Mouse (Mus musculus) CH12.LX (cell line): ENCODE results near the gene Dusp3. TPM values are rescaled to one million over a fixed set of nuclear protein-coding genes. Genes with fewer than 3 reads are reported as not detected.

Experiments used
- DNase-seq: peaks from one replicate; pipeline ENCODE4 v3.0.0-alpha.2; 2013; ENCODE audit errors: extremely low read depth
- H3K27ac ChIP-seq: 2 replicates; pipeline ENCODE4 v1.5.1; 2012; ENCODE audit warnings: low read depth, mild to moderate bottlenecking, control low read depth, moderate library complexity; ENCODE audit not compliant: insufficient read depth
- H3K27me3 ChIP-seq: replicated peaks from 2 replicates; pipeline ENCODE3; 2012; ENCODE audit warnings: inconsistent platforms
- H3K36me3 ChIP-seq, 2 experiments: replicated peaks in 1 of 2; 2 replicates each; pipeline versions ENCODE3 to v1.6.1; 2012; ENCODE audit warnings: inconsistent platforms in 1 of 2, low read length in 1 of 2, mild to moderate bottlenecking in 1 of 2, mixed read lengths in 1 of 2, moderate library complexity in 1 of 2; ENCODE audit not compliant: control insufficient read depth in 1 of 2, insufficient read depth in 1 of 2
- H3K4me1 ChIP-seq, 2 experiments: 2 replicates each; pipeline ENCODE4 v1.6.1; 2012; ENCODE audit warnings: inconsistent platforms in 1 of 2, moderate library complexity in 1 of 2; ENCODE audit not compliant: insufficient read depth in 2 of 2, control insufficient read depth in 1 of 2
- H3K4me2 ChIP-seq: 2 replicates; pipeline ENCODE4 v1.6.1; 2012; ENCODE audit warnings: low read depth, mild to moderate bottlenecking, control low read depth; ENCODE audit not compliant: poor library complexity, insufficient read depth, severe bottlenecking
- H3K4me3 ChIP-seq, 3 experiments: fragments of 150-350 bp in 1 of 3; sonication (generic) in 1 of 3; replicated peaks in 1 of 3; 2 replicates each; pipeline versions ENCODE3 to v1.5.1; 2011 to 2012; ENCODE audit warnings: low read depth in 2 of 3, low read length in 2 of 3, mild to moderate bottlenecking in 2 of 3, moderate library complexity in 2 of 3, control low read depth in 1 of 3, improper control_type of control experiment in 1 of 3, inconsistent platforms in 1 of 3, mixed read lengths in 1 of 3; ENCODE audit not compliant: poor library complexity in 1 of 3
- H3K79me2 ChIP-seq: replicated peaks from 2 replicates; pipeline ENCODE4 v1.6.1; 2012; ENCODE audit warnings: mild to moderate bottlenecking, moderate library complexity; ENCODE audit not compliant: control insufficient read depth, poor library complexity, insufficient read depth, severe bottlenecking; ENCODE audit errors: extremely low read depth
- H3K9ac ChIP-seq: 2 replicates; pipeline ENCODE4 v1.6.1; 2012; ENCODE audit warnings: low read depth, mild to moderate bottlenecking, control low read depth, moderate library complexity; ENCODE audit not compliant: insufficient read depth
- H3K9me3 ChIP-seq: replicated peaks from 2 replicates; pipeline ENCODE3; 2012; ENCODE audit warnings: low read length, inconsistent platforms, mixed read lengths
- CTCF ChIP-seq, 2 experiments: IDR thresholded peaks in 1 of 2; conservative IDR thresholded peaks in 1 of 2; 2 replicates each; pipeline ENCODE4 v1.5.1; 2011 to 2012; ENCODE audit warnings: low read depth in 2 of 2, low read length in 2 of 2, improper control_type of control experiment in 1 of 2, inconsistent platforms in 1 of 2, mild to moderate bottlenecking in 1 of 2, moderate library complexity in 1 of 2
- EP300 ChIP-seq: IDR thresholded peaks from 2 replicates; pipeline ENCODE4 v1.6.1; 2011; ENCODE audit warnings: low read length, improper control_type of control experiment
- ETS1 ChIP-seq: conservative IDR thresholded peaks from 2 replicates; pipeline ENCODE4 v1.6.1; 2012; ENCODE audit warnings: low read depth, mild to moderate bottlenecking, inconsistent platforms, low read length, improper control_type of control experiment, moderate library complexity
- GABPA ChIP-seq: IDR thresholded peaks from 2 replicates; pipeline ENCODE4 v1.6.1; 2012; ENCODE audit warnings: low read depth, low read length, improper control_type of control experiment, inconsistent platforms; ENCODE audit not compliant: insufficient replicate concordance
- HCFC1 ChIP-seq: IDR thresholded peaks from 2 replicates; pipeline ENCODE4 v1.6.1; 2012; ENCODE audit warnings: low read depth, mild to moderate bottlenecking, inconsistent platforms, low read length, improper control_type of control experiment
- JUN ChIP-seq: IDR thresholded peaks from 2 replicates; pipeline ENCODE4 v1.6.1; 2011; ENCODE audit warnings: low read depth, mild to moderate bottlenecking, low read length, improper control_type of control experiment, moderate library complexity; ENCODE audit not compliant: insufficient read depth
- KAT2A ChIP-seq: IDR thresholded peaks from 2 replicates; pipeline ENCODE4 v1.6.1; 2012; ENCODE audit warnings: low read length, improper control_type of control experiment, inconsistent platforms; ENCODE audit not compliant: insufficient replicate concordance
- MAFK ChIP-seq: IDR thresholded peaks from 2 replicates; pipeline ENCODE4 v1.6.1; 2011; ENCODE audit warnings: low read length, improper control_type of control experiment; ENCODE audit not compliant: insufficient replicate concordance
- MAX ChIP-seq: IDR thresholded peaks from 2 replicates; pipeline ENCODE4 v1.6.1; 2011; ENCODE audit warnings: low read length, improper control_type of control experiment
- MEF2A ChIP-seq: IDR thresholded peaks from 2 replicates; pipeline ENCODE4 v1.6.1; 2014; ENCODE audit warnings: low read depth, mild to moderate bottlenecking, inconsistent platforms, low read length, improper control_type of control experiment, borderline replicate concordance
- MXI1 ChIP-seq: IDR thresholded peaks from 2 replicates; pipeline ENCODE4 v1.6.1; 2011; ENCODE audit warnings: mild to moderate bottlenecking, low read depth, low read length, improper control_type of control experiment
- MYC ChIP-seq: IDR thresholded peaks from 2 replicates; pipeline ENCODE4 v1.6.1; 2011; ENCODE audit warnings: low read depth, mild to moderate bottlenecking, improper control_type of control experiment, low read length
- NELFE ChIP-seq: IDR thresholded peaks from 2 replicates; pipeline ENCODE4 v1.6.1; 2011; ENCODE audit warnings: low read depth, low read length, improper control_type of control experiment
- NRF1 ChIP-seq: IDR thresholded peaks from 2 replicates; pipeline ENCODE4 v1.6.1; 2014; ENCODE audit warnings: low read depth, mild to moderate bottlenecking, inconsistent platforms, low read length, improper control_type of control experiment, moderate library complexity
- POLR2A ChIP-seq: IDR thresholded peaks from 2 replicates; pipeline ENCODE4 v1.6.1; 2011; ENCODE audit warnings: low read depth, mild to moderate bottlenecking, improper control_type of control experiment, low read length
- POLR2AphosphoS2 ChIP-seq: IDR thresholded peaks from 2 replicates; pipeline ENCODE4 v1.6.1; 2011; ENCODE audit warnings: low read depth, low read length, improper control_type of control experiment
- RAD21 ChIP-seq: IDR thresholded peaks from 2 replicates; pipeline ENCODE4 v1.6.1; 2011; ENCODE audit warnings: low read depth, mild to moderate bottlenecking, low read length, improper control_type of control experiment, moderate library complexity
- SIN3A ChIP-seq: IDR thresholded peaks from 2 replicates; pipeline ENCODE4 v1.6.1; 2012; ENCODE audit warnings: low read length, improper control_type of control experiment, inconsistent platforms
- SMC3 ChIP-seq: IDR thresholded peaks from 2 replicates; pipeline ENCODE4 v1.6.1; 2011; ENCODE audit warnings: low read depth, low read length, improper control_type of control experiment
- TBP ChIP-seq: conservative IDR thresholded peaks from 2 replicates; pipeline ENCODE4 v1.6.1; 2011; ENCODE audit warnings: low read depth, low read length, improper control_type of control experiment
- TCF12 ChIP-seq: IDR thresholded peaks from 2 replicates; pipeline ENCODE4 v1.6.1; 2014; ENCODE audit warnings: low read depth, mild to moderate bottlenecking, inconsistent platforms, low read length, improper control_type of control experiment
- UBTF ChIP-seq: IDR thresholded peaks from 2 replicates; pipeline ENCODE4 v1.6.1; 2012; ENCODE audit warnings: low read depth, mild to moderate bottlenecking, inconsistent platforms, low read length, improper control_type of control experiment, moderate library complexity
- USF2 ChIP-seq: conservative IDR thresholded peaks from 2 replicates; pipeline ENCODE4 v1.6.1; 2011; ENCODE audit warnings: low read depth, low read length, improper control_type of control experiment
- ZC3H11A ChIP-seq: IDR thresholded peaks from 2 replicates; pipeline ENCODE4 v1.6.1; 2012; ENCODE audit warnings: low read depth, mild to moderate bottlenecking, inconsistent platforms, low read length, improper control_type of control experiment
- ZKSCAN1 ChIP-seq: IDR thresholded peaks from 2 replicates; pipeline ENCODE4 v1.6.1; 2012; ENCODE audit warnings: low read depth, inconsistent platforms, low read length, improper control_type of control experiment, borderline replicate concordance
- dilution Hi-C: fragments of 300-500 bp; cut with MboI; formaldehyde crosslinking; loops from 2 replicates; pipeline ENCODE4 v1.14.3; 2020; ENCODE audit warnings: low sequenced_read_pairs; ENCODE audit not compliant: extremely low pct_unique_long_range_greater_than_20kb, extremely low pct_ligation_motif_present
- in situ Hi-C: fragments of 300-500 bp; cut with MboI; formaldehyde crosslinking; loops from 3 replicates; pipeline ENCODE4 v1.14.3; 2019; ENCODE audit warnings: low sequenced_read_pairs, low pct_ligation_motif_present, low pct_unique_long_range_greater_than_20kb, mixed read lengths
- polyA plus RNA-seq: library from polyadenylated mRNA; unstranded; fragments of >175 nt; gene quantifications from 2 replicates; pipeline ENCODE4 v1.2.1, GENCODE M21; 2012; ENCODE audit warnings: low read depth; ENCODE audit not compliant: insufficient read length
- total RNA-seq, 2 experiments: library from RNA; depleted of rRNA; stranded (reverse); fragments of 300-350 nt in 1 of 2; fragments of >200 nt in 1 of 2; gene quantifications; 2 replicates each; pipeline ENCODE4 v1.2.3; 2012 to 2014

Gene Dusp3
- total and polyA plus RNA-seq, 3 experiments = 5.6 to 23.6 (median 20.8) TPM

DNA sequence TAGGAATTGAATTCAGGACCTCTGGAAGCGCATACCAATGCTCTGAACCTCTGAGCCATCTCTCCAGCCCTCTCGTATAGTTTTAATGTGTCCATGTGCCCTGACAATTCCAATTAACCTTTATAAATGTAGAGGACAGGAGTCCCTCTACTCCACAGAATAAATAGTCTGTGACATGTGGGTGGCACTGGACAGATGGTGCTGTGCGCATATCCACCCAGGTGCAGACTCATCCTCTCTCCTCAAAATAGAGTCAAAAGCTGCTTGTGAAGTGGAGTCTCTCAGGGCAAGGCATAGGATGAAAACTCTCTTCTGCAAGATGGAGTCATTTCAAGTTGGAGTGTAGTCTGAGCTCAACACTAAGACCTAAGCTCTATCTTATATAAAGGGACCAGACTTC, 3.4 kb upstream of the Dusp3 start:
- Histone ChIP-seq H3K9me3 (no peaks in the 10 kb centered on the region), H3K4me2 (no peak overlapping the region), H3K27me3 (peaks cover 83% of the 10 kb centered on the region), H3K79me2 (no peaks in the 10 kb centered on the region), H3K36me3 (no peaks in the 10 kb centered on the region), H3K4me3 (no peak overlapping the region), H3K27ac (no peak overlapping the region), H3K4me1 (peaks cover 0 to 3% of the 10 kb centered on the region in 2 experiments; a peak in 2 of 4 replicates), H3K9ac (no peak overlapping the region)
- DNase-seq = no peak
- in situ Hi-C loops (no loop called here), dilution Hi-C loops (no loop called here)
- TF ChIP-seq GABPA (no peak), ETS1 (no peak), ZKSCAN1 (no peak), MAX (no peak), POLR2AphosphoS2 (no peak), NELFE (no peak), UBTF (no peak), SMC3 (no peak), MYC (no peak), ZC3H11A (no peak), EP300 (no peak), MXI1 (no peak), POLR2A (no peak), HCFC1 (no peak), MAFK (no peak)

DNA sequence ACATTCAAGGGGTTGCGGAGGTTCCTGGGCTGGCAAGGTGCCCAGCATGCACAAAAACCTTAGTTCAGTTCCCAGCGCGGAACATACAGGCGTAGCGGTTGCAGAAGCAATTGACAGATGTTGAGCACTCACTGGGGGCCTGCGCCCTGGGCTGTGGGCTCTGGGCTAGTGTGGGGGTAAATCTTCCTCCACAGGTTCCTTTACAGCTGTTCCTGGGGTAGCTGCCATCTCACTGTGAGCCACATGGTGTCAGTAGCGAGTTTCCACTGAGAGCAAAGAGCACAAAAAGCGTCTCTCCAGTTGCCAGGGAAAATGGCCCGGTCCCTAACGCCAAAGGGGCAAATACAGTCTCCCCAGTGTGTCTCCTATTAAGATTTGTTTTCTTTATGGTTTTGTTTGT, 823 bp downstream of the Dusp3 start:
- H3K36me3 ChIP-seq = peaks cover 9 to 19% of the 10 kb centered on the region in 2 experiments
- no peaks in the 10 kb centered on the region for H3K79me2 ChIP-seq
- H3K27ac ChIP-seq = no peak overlapping the region
- peak overlapping the region; percentile 39 for H3K4me2 ChIP-seq
- peaks cover 54% of the 10 kb centered on the region for H3K27me3 ChIP-seq
- in situ Hi-C loops = no loop called here
- H3K9me3 ChIP-seq = no peaks in the 10 kb centered on the region
- TF ChIP-seq KAT2A = no peak
- TF ChIP-seq NELFE = 0 out of 2 replicates have a peak, but pooled peaks have one; percentile 19
- no peak for TF ChIP-seq JUN
- TF ChIP-seq TBP = no peak
- TF ChIP-seq USF2 = no peak
- no peak for TF ChIP-seq HCFC1
- TF ChIP-seq SIN3A = no peak
- peak; percentile 92 for TF ChIP-seq RAD21
- 0 out of 2 replicates have a peak, but pooled peaks have one; percentile 44 for TF ChIP-seq TCF12
- TF ChIP-seq SMC3 = peak; percentile 87
- TF ChIP-seq CTCF (conservative IDR thresholded peaks at IDR 0.05 in 1 of 2, IDR thresholded peaks at IDR 0.05 in 1 of 2; ENCODE audit: low read depth in 2 of 2, low read length in 2 of 2) = peak; percentile 86 to 98
- no peak for TF ChIP-seq MEF2A
- 0 out of 2 replicates have a peak, but pooled peaks have one; percentile 24 for TF ChIP-seq NRF1
- dilution Hi-C loops = no loop called here
- H3K9ac ChIP-seq = no peak overlapping the region
- DNase-seq = peak; percentile 87
- peaks cover 14 to 40% of the 10 kb centered on the region in 2 experiments for H3K4me1 ChIP-seq
- H3K4me3 ChIP-seq = no peak overlapping the region
